Mouse (Mus musculus) forebrain, postnatal 0 days (tissue): ENCODE measurements around the gene Pcdh15. TPM values are rescaled to one million over a fixed set of nuclear protein-coding genes. Genes with fewer than 3 reads are reported as not detected.

Source experiments
- ATAC-seq: fragments of 200-750 bp; cut with Nextera tagmentation; 2 replicates; pipeline ENCODE4 v1.8.0; 2017; ENCODE audit warnings: mild to moderate bottlenecking, moderate library complexity
- DNase-seq: peaks from one replicate; pipeline ENCODE4 v3.0.0-alpha.2; 2015
- H3K27ac ChIP-seq: fragments of 300-500 bp; sonication (generic); 2 replicates; pipeline ENCODE4 v1.5.1; 2014; ENCODE audit warnings: low read depth, mild to moderate bottlenecking, antibody characterized with exemption, low read length, moderate library complexity, mixed read lengths
- H3K27me3 ChIP-seq: fragments of 300-500 bp; sonication (generic); 2 replicates; pipeline ENCODE4 v1.6.1; 2014; ENCODE audit warnings: mild to moderate bottlenecking, low read length, mixed read lengths; ENCODE audit not compliant: insufficient read depth
- H3K36me3 ChIP-seq: fragments of 300-500 bp; sonication (generic); 2 replicates; pipeline ENCODE4 v1.6.1; 2014; ENCODE audit warnings: mild to moderate bottlenecking, moderate library complexity; ENCODE audit not compliant: insufficient read depth
- H3K4me1 ChIP-seq: fragments of 300-500 bp; sonication (generic); 2 replicates; pipeline ENCODE4 v1.6.1; 2014; ENCODE audit warnings: antibody characterized with exemption; ENCODE audit not compliant: insufficient read depth
- H3K4me2 ChIP-seq: fragments of 300-500 bp; sonication (generic); 2 replicates; pipeline ENCODE4 v1.6.1; 2014; ENCODE audit warnings: low read depth, mild to moderate bottlenecking, moderate library complexity
- H3K4me3 ChIP-seq: fragments of 300-500 bp; sonication (generic); 2 replicates; pipeline ENCODE4 v1.5.1; 2014; ENCODE audit warnings: low read depth, low read length, mixed read lengths
- H3K9ac ChIP-seq: fragments of 300-500 bp; sonication (generic); 2 replicates; pipeline ENCODE4 v1.6.1; 2014; ENCODE audit warnings: mild to moderate bottlenecking
- H3K9me3 ChIP-seq: fragments of 300-500 bp; sonication (generic); 2 replicates; pipeline ENCODE4 v1.6.1; 2016; ENCODE audit warnings: low read length
- CTCF ChIP-seq: sonication (generic); IDR thresholded peaks from 2 replicates; pipeline ENCODE4 v1.5.1; 2016; ENCODE audit warnings: antibody characterized with exemption, control low read depth, low read depth
- WGBS: fragments of 180-500 bp; shearing (Covaris S2); extraction: QIAGEN DNeasy Blood & Tissue Kit; methylation state at CpG from one replicate; pipeline ENCODE4 v1.1.7; 2014; 5-methylcytosine and 5-hydroxymethylcytosine counted together
- polyA plus RNA-seq: library from polyadenylated mRNA; unstranded; fragments of >200 nt; fragmentation: Nextera tagmentation; extraction: Ambion mirVana; gene quantifications from 2 replicates; pipeline ENCODE4 v1.2.1, GENCODE M21; 2015
- total RNA-seq: library from RNA; depleted of rRNA; stranded (reverse); fragments of >200 nt; gene quantifications from 2 replicates; pipeline ENCODE4 v1.2.3, GENCODE M21; 2014

The Pcdh15 gene
- total and polyA plus RNA-seq, 2 experiments from 2014 or later: 4.0 to 27.1 TPM

DNA sequence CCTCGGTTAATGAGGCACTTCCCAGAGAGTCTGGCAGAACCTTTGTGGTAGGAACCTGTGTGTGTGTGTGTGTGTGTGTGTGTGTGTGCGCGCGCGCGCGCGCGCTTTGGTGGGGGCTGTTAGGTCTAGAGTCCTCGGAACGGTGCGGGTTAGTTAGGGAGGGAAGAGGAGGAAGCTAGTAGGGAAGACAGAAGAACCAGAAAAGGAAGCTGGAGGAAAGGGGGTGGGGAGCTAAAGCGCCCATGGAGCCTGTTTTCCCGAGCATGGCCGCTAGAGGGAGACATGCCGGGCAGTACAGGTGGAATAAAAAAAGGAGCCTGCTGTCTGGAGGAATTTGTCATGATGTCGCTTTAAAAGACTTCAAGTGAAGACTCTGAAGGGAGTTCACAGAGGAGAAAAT is 1.2 kb upstream of the Pcdh15 start:
- DNase-seq (peak; percentile 89), ATAC-seq (peak; percentile 47)
- Histone ChIP-seq H3K9me3 (no peaks in the 10 kb centered on the region), H3K27ac (no peak overlapping the region), H3K36me3 (no peaks in the 10 kb centered on the region), H3K4me3 (peak overlapping the region; percentile 36), H3K4me2 (peak overlapping the region; percentile 77), H3K9ac (no peak overlapping the region), H3K27me3 (no peaks in the 10 kb centered on the region), H3K4me1 (0 out of 2 replicates have a peak, but pooled peaks cover 13% of the 10 kb centered on the region)
- WGBS: under 1% methylated on average over 17 of the region's 17 CpGs
- TF ChIP-seq CTCF: peak; percentile 88

DNA sequence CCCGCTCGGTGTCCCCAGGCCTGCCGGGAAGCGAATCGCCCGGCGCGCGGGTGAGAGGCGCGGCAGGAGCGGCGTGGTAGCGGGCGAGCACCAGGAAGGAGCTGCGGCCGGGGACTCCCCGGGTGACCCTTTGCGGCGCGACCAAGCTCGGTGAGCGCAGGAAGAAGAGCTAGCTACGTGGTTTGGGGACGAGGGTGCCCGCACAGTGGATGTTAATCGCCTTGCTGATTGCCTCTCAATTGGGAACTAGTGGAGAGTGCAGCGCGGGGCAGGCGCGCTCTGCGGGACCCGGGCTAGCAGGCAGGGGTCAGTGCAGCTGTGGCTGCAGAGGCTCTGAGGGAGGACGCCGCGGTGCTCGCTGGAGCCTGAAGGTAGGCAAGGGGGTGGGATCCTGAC is 702 bp downstream of the Pcdh15 start:
- Histone ChIP-seq H3K4me3 (peak overlapping the region; percentile 72), H3K27ac (peak overlapping the region; percentile 78; the same call in 1 of the 2 replicates), H3K36me3 (no peaks in the 10 kb centered on the region), H3K4me2 (peak overlapping the region; percentile 77), H3K27me3 (no peaks in the 10 kb centered on the region), H3K9me3 (no peaks in the 10 kb centered on the region), H3K4me1 (0 out of 2 replicates have a peak, but pooled peaks cover 13% of the 10 kb centered on the region), H3K9ac (peak overlapping the region; percentile 65)
- ATAC-seq (peak; percentile 59), DNase-seq (peak; percentile 49)
- WGBS: 2% methylated on average over 37 of the region's 37 CpGs
- TF ChIP-seq CTCF: peak; percentile 26; the same call in 1 of the 2 replicates

DNA sequence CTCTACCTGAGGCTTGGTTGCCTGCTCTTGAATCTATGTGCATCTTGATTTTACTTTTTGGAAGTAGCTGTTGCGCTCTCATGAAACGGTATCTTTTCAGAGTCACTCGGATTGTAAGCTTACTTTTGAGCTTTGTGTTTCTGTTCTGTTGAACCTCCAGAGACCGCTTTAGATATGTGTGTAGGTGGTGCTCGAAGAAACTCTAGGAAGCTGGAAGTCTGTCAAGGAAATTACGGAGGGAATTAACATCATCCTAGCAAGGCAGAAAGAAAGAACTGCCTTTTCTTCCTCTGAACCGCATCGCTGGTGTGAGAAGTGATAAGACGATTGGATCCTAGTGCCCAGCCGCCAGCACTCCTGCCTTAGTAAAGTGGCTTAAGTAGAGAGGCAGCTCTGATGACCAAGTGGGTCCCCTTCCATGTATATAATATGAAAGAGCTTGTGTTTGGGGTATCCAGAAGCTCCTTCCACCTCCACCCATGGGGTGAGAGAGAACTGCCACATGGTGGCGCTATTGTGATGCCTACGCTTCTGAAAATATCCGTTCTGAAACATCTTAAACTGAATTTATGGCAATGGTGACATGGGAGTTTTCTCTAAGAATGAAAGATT is 4.3 kb downstream of the Pcdh15 start:
- Histone ChIP-seq H3K4me2 (no peak overlapping the region), H3K36me3 (no peaks in the 10 kb centered on the region), H3K27me3 (no peaks in the 10 kb centered on the region), H3K9ac (no peak overlapping the region), H3K9me3 (no peaks in the 10 kb centered on the region), H3K4me3 (no peak overlapping the region), H3K4me1 (0 out of 2 replicates have a peak, but pooled peaks cover 5% of the 10 kb centered on the region), H3K27ac (no peak overlapping the region)
- DNase-seq (peak; percentile 33), ATAC-seq (no peak)
- peak; percentile 51 for TF ChIP-seq CTCF
- 78% methylated on average over 13 of the region's 13 CpGs for WGBS

DNA sequence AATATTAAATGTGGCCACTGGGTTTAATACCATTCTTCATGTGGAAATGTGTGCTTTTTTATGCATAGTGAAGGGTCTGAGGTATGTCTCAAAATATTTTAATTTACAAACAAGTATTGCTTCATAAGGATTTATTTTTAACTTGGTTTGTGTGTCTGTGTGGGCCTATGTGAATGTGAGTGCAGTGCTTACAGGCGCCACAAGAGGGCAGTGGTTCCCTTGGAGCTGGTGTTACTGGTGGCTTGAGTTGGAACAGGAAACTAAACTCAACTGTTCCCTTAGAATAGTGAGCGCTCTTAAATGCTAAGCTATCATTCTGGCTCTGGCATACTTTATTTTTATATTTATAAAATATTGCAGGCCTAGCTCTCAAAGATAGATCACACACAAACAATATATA is 6.8 kb downstream of the Pcdh15 start:
- H3K4me1 ChIP-seq: no peaks in the 10 kb centered on the region
- no peak overlapping the region for H3K4me2 ChIP-seq
- TF ChIP-seq CTCF: peak; percentile 81

DNA sequence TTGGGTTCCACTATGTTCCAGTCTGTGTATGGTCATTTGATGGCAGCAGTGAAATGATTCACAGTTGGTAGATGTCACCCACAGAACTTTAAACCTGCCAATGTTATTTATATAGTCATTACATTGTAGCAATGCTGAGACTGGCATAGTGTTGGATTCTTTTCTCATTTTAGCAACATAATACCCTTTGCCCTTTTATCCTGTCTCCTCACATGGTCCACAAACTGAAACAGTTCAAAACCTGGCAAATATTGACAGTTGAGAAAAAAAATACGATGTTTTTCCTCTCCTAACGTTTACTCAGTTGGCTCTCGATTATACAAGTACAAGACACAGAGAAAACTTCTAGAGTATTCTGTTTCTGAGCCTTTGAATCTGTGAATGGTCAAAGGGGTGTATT is 38.8 kb downstream of the Pcdh15 start:
- Histone ChIP-seq H3K27ac (no peak overlapping the region), H3K9ac (no peak overlapping the region), H3K4me1 (no peaks in the 10 kb centered on the region), H3K36me3 (no peaks in the 10 kb centered on the region), H3K4me3 (no peak overlapping the region), H3K27me3 (no peaks in the 10 kb centered on the region), H3K9me3 (no peaks in the 10 kb centered on the region), H3K4me2 (no peak overlapping the region)
- ATAC-seq (no peak), DNase-seq (no peak)
- WGBS: 84% methylated on average over 3 of the region's 3 CpGs
- TF ChIP-seq CTCF: no peak

More for the DNA sequence above, 6.8 kb downstream of the Pcdh15 start:
- ATAC-seq (no peak), DNase-seq (peak; percentile 67)
- Histone ChIP-seq H3K4me3 (no peak overlapping the region), H3K9ac (no peak overlapping the region), H3K27me3 (no peaks in the 10 kb centered on the region), H3K36me3 (no peaks in the 10 kb centered on the region), H3K27ac (no peak overlapping the region), H3K9me3 (no peaks in the 10 kb centered on the region)
- 50% methylated on average over 2 of the region's 2 CpGs for WGBS

DNA sequence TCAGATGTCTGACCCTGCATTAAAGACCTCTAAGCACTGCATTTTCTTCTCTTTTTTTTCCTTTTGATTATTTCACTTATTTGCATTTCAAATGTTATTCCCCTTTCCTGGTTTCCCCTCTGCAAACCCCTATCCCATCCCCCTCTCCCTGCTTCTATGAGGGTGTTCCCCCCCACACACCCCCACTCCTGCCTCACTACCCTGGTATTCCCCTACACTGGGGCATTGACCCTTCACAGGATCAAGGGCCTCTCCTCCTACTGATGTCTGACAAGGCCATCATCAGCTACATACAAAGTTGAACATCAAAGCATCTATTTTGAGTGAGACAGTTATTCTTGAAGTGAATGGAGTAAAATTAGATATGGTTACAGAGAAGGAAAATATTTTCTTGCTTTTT is 48.4 kb downstream of the Pcdh15 start:
- DNase-seq: no peak
- Histone ChIP-seq H3K4me3 (no peak overlapping the region), H3K9ac (no peak overlapping the region), H3K4me1 (no peaks in the 10 kb centered on the region), H3K9me3 (no peaks in the 10 kb centered on the region), H3K36me3 (no peaks in the 10 kb centered on the region), H3K27me3 (no peaks in the 10 kb centered on the region), H3K27ac (no peak overlapping the region), H3K4me2 (no peak overlapping the region)
- TF ChIP-seq CTCF: no peak
- ATAC-seq: no peak

DNA sequence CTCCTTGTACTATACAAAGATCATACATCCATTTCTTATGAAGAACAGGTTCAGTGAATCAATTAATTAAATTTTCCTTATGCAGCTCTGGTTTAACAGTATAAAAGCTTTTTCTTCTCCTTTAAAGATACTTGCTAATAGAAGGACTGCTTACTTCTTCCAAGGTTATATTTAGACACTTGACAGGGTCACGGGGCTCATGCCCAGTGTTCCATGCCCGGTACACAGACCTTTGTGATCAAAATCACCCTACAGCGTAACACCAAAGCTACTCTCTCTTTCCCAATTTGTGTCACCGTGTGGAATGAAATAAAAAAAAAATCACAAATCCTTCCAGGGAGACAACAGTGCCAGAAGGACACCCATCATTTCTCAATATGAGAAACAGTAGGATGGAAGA is 48.8 kb downstream of the Pcdh15 start:
- H3K4me2 ChIP-seq: no peak overlapping the region

More for the DNA sequence above, 48.8 kb downstream of the Pcdh15 start:
- Histone ChIP-seq H3K27me3 (no peaks in the 10 kb centered on the region), H3K4me3 (no peak overlapping the region), H3K27ac (no peak overlapping the region), H3K9me3 (no peaks in the 10 kb centered on the region), H3K36me3 (no peaks in the 10 kb centered on the region), H3K9ac (no peak overlapping the region), H3K4me1 (no peaks in the 10 kb centered on the region)
- TF ChIP-seq CTCF: no peak
- DNase-seq (no peak), ATAC-seq (no peak)
- WGBS: 53% methylated on average over 4 of the region's 4 CpGs
